Mouse (Mus musculus) spleen, adult 2 months (tissue): Measurements from ENCODE around the gene Rapgef2.

ENCODE experiments used
- CTCF ChIP-seq: fragments of 200-500 bp; IDR thresholded peaks from 2 replicates; pipeline ENCODE4 v1.5.1; 2011; ENCODE audit warnings: mild to moderate bottlenecking, inconsistent platforms; ENCODE audit not compliant: insufficient read depth, insufficient read length, insufficient replicate concordance; ENCODE audit errors: extremely low read depth
- POLR2A ChIP-seq: fragments of 200-500 bp; IDR thresholded peaks from 2 replicates; pipeline ENCODE4 v1.6.1; 2011; ENCODE audit warnings: low read depth, low read length, inconsistent platforms

- no peak for TF ChIP-seq POLR2A
- no peak for TF ChIP-seq CTCF
These were observed 182.7 kb downstream of the Rapgef2 start for GRCm38 (mm10) chr3:79103604-79104003.
